Mouse (Mus musculus) frontal cortex, postnatal 36 days (tissue): ENCODE data around the gene Axdnd1.
"Not testable (repeated sequence)": the region's sequence is repeated elsewhere in the genome, so short reads cannot be mapped to it uniquely, and the experiment has no call there.

Experiments used
- DNase-seq, 2 experiments: peaks; one replicate each; pipeline ENCODE4 v3.0.0; 2022; ENCODE audit warnings: low spot score in 2 of 2

The Axdnd1 gene

GRCm38 (mm10) chr1:156437016-156437708 is 16.2 kb upstream of the Axdnd1 start:
- no peak for DNase-seq

- no peak for DNase-seq
Observed at GRCm38 (mm10) chr1:156433497-156433896, 12.5 kb upstream of the Axdnd1 start.

GRCm38 (mm10) chr1:156432498-156432897 is 11.5 kb upstream of the Axdnd1 start:
- DNase-seq: no peak

- peak in 1 of 2 experiments; percentile 11 for DNase-seq
Observed at GRCm38 (mm10) chr1:156428434-156428833, 7.5 kb upstream of the Axdnd1 start.

- DNase-seq: no peak
Observed at GRCm38 (mm10) chr1:156425746-156426145, 4.8 kb upstream of the Axdnd1 start.

GRCm38 (mm10) chr1:156424054-156424453 is 3.1 kb upstream of the Axdnd1 start:
- DNase-seq: no peak

- no peak for DNase-seq
Observed at GRCm38 (mm10) chr1:156423493-156423892, 2.5 kb upstream of the Axdnd1 start.

GRCm38 (mm10) chr1:156422856-156423255 is 1.9 kb upstream of the Axdnd1 start:
- no peak for DNase-seq

GRCm38 (mm10) chr1:156418170-156418569 is 2.8 kb downstream of the Axdnd1 start:
- DNase-seq: peak; percentile 19 to 62

GRCm38 (mm10) chr1:156408521-156408920 is 12.4 kb downstream of the Axdnd1 start:
- no peak for DNase-seq

- DNase-seq: no peak
Observed at GRCm38 (mm10) chr1:156408004-156408403, 13.0 kb downstream of the Axdnd1 start.

GRCm38 (mm10) chr1:156403251-156403650 is 17.7 kb downstream of the Axdnd1 start:
- DNase-seq: no peak

GRCm38 (mm10) chr1:156402491-156402890 is 18.5 kb downstream of the Axdnd1 start:
- DNase-seq: no peak

GRCm38 (mm10) chr1:156400159-156400558 is 20.8 kb downstream of the Axdnd1 start:
- not testable (repeated sequence) for DNase-seq

GRCm38 (mm10) chr1:156393148-156393547 is 27.8 kb downstream of the Axdnd1 start:
- no peak for DNase-seq

- DNase-seq: no peak
Observed at GRCm38 (mm10) chr1:156386880-156387279, 34.1 kb downstream of the Axdnd1 start.

GRCm38 (mm10) chr1:156386232-156386631 is 34.7 kb downstream of the Axdnd1 start:
- no peak for DNase-seq

- no peak for DNase-seq
Observed at GRCm38 (mm10) chr1:156381217-156381616, 39.7 kb downstream of the Axdnd1 start.

- DNase-seq: no peak
Observed at GRCm38 (mm10) chr1:156365740-156366139, 55.2 kb downstream of the Axdnd1 start, which contains the start of gene Gm2000. Gene Gm2000 (plus strand): TSS chr1:156366040.

GRCm38 (mm10) chr1:156352466-156352865 is 68.5 kb downstream of the Axdnd1 start:
- no peak for DNase-seq

- no peak for DNase-seq
Observed at GRCm38 (mm10) chr1:156350441-156350840, 70.5 kb downstream of the Axdnd1 start.

- no peak for DNase-seq
Observed at GRCm38 (mm10) chr1:156349031-156349430, 71.9 kb downstream of the Axdnd1 start.

- DNase-seq: no peak
Observed at GRCm38 (mm10) chr1:156345633-156346032, 75.3 kb downstream of the Axdnd1 start.

GRCm38 (mm10) chr1:156344433-156344832 is 76.5 kb downstream of the Axdnd1 start:
- no peak for DNase-seq
